Mouse (Mus musculus): ENCODE results near the gene St6galnac3.
A peak's percentile ranks its signal among the peaks of the same experiment; 100 is the strongest.

The St6galnac3 gene

GRCm38 (mm10) chr3:153689793-153690291, 35.1 kb downstream of the St6galnac3 start:
- no peak for DNase-seq

- DNase-seq: no peak
Measured at GRCm38 (mm10) chr3:153687896-153688295, 37.1 kb downstream of the St6galnac3 start.

GRCm38 (mm10) chr3:153684909-153685308, 40.1 kb downstream of the St6galnac3 start:
- no peak for DNase-seq

- DNase-seq: no peak
Measured at GRCm38 (mm10) chr3:153682303-153682702, 42.7 kb downstream of the St6galnac3 start.

- DNase-seq: no peak
Measured at GRCm38 (mm10) chr3:153681720-153682119, 43.3 kb downstream of the St6galnac3 start.

- no peak for DNase-seq
Measured at GRCm38 (mm10) chr3:153675832-153676231, 49.1 kb downstream of the St6galnac3 start.

GRCm38 (mm10) chr3:153675073-153675472, 49.9 kb downstream of the St6galnac3 start:
- no peak for DNase-seq

GRCm38 (mm10) chr3:153674359-153674758, 50.6 kb downstream of the St6galnac3 start:
- no peak for DNase-seq

GRCm38 (mm10) chr3:153673451-153673850, 51.5 kb downstream of the St6galnac3 start:
- DNase-seq: no peak

GRCm38 (mm10) chr3:153670953-153671674, 53.9 kb downstream of the St6galnac3 start:
- no peak for DNase-seq

GRCm38 (mm10) chr3:153669737-153670435, 55.1 kb downstream of the St6galnac3 start:
- no peak for DNase-seq

- DNase-seq: no peak
Measured at GRCm38 (mm10) chr3:153669329-153669728, 55.6 kb downstream of the St6galnac3 start.

GRCm38 (mm10) chr3:153668447-153669290, 56.3 kb downstream of the St6galnac3 start:
- no peak for DNase-seq

- no peak for DNase-seq
Measured at GRCm38 (mm10) chr3:153664696-153665095, 60.3 kb downstream of the St6galnac3 start.

- no peak for DNase-seq
Measured at GRCm38 (mm10) chr3:153663841-153664427, 61.0 kb downstream of the St6galnac3 start.

GRCm38 (mm10) chr3:153662796-153663195, 62.2 kb downstream of the St6galnac3 start:
- no peak for DNase-seq

GRCm38 (mm10) chr3:153661927-153662326, 63.0 kb downstream of the St6galnac3 start:
- peak; percentile 67 for DNase-seq

GRCm38 (mm10) chr3:153659575-153660168, 65.3 kb downstream of the St6galnac3 start:
- no peak for DNase-seq

GRCm38 (mm10) chr3:153658051-153658777, 66.8 kb downstream of the St6galnac3 start:
- DNase-seq: peak; percentile 57

GRCm38 (mm10) chr3:153655071-153655470, 69.9 kb downstream of the St6galnac3 start:
- DNase-seq: peak; percentile 68

GRCm38 (mm10) chr3:153652850-153653249, 72.1 kb downstream of the St6galnac3 start:
- DNase-seq: no peak

GRCm38 (mm10) chr3:153648713-153649112, 76.3 kb downstream of the St6galnac3 start:
- no peak for DNase-seq
